Mouse (Mus musculus) adrenal gland, postnatal 14 days (tissue): ENCODE results near the gene Gm20388. TPM values are rescaled to one million over a fixed set of nuclear protein-coding genes. Genes with fewer than 3 reads are reported as not detected.
A peak's percentile ranks its signal among the peaks of the same experiment; 100 is the strongest.

Source experiments
- DNase-seq: peaks from one replicate; pipeline ENCODE4 v3.0.0; 2021; ENCODE audit warnings: mixed read lengths
- total RNA-seq: library from RNA; stranded (reverse); gene quantifications from 2 replicates; pipeline ENCODE4 v1.2.3, GENCODE M21; 2021

The Gm20388 gene
- total RNA-seq, 1 experiment from 2014 or later, result 17.6 TPM

GRCm38 (mm10) chr8:120169119-120169518 is 258.5 kb downstream of the Gm20388 start:
- no peak for DNase-seq

GRCm38 (mm10) chr8:120173195-120173594 is 262.6 kb downstream of the Gm20388 start:
- DNase-seq, result peak; percentile 57

- no peak for DNase-seq
These were observed 264.0 kb downstream of the Gm20388 start for GRCm38 (mm10) chr8:120174606-120175005.

GRCm38 (mm10) chr8:120176605-120177004 is 266.0 kb downstream of the Gm20388 start:
- no peak for DNase-seq

- peak; percentile 80 for DNase-seq
These were observed 266.9 kb downstream of the Gm20388 start, which contains the start of gene Fam92b for GRCm38 (mm10) chr8:120177318-120178123. Gene Fam92b (minus strand): TSS chr8:120177466.

GRCm38 (mm10) chr8:120178124-120178514 is 267.5 kb downstream of the Gm20388 start:
- no peak for DNase-seq

GRCm38 (mm10) chr8:120179027-120179431 is 268.4 kb downstream of the Gm20388 start:
- DNase-seq, result peak; percentile 94

- DNase-seq, result no peak
These were observed 269.9 kb downstream of the Gm20388 start for GRCm38 (mm10) chr8:120180445-120180970.

GRCm38 (mm10) chr8:120181274-120181673 is 270.6 kb downstream of the Gm20388 start:
- no peak for DNase-seq

- no peak for DNase-seq
These were observed 271.3 kb downstream of the Gm20388 start for GRCm38 (mm10) chr8:120181861-120182414.

- no peak for DNase-seq
These were observed 273.7 kb downstream of the Gm20388 start for GRCm38 (mm10) chr8:120184366-120184765.

- DNase-seq, result peak; percentile 70
These were observed 274.5 kb downstream of the Gm20388 start for GRCm38 (mm10) chr8:120184850-120185792.

- DNase-seq, result peak; percentile 69
These were observed 275.8 kb downstream of the Gm20388 start for GRCm38 (mm10) chr8:120186454-120186853.

GRCm38 (mm10) chr8:120188510-120188909 is 277.9 kb downstream of the Gm20388 start:
- DNase-seq, result peak; percentile 77

GRCm38 (mm10) chr8:120189440-120189839 is 278.8 kb downstream of the Gm20388 start:
- DNase-seq, result no peak

- DNase-seq, result no peak
These were observed 279.6 kb downstream of the Gm20388 start for GRCm38 (mm10) chr8:120190107-120190809.

GRCm38 (mm10) chr8:120190810-120191413 is 280.3 kb downstream of the Gm20388 start:
- DNase-seq, result peak; percentile 99

GRCm38 (mm10) chr8:120191633-120192032 is 281.0 kb downstream of the Gm20388 start:
- DNase-seq, result no peak

- no peak for DNase-seq
These were observed 281.5 kb downstream of the Gm20388 start for GRCm38 (mm10) chr8:120192118-120192517.

- DNase-seq, result no peak
These were observed 290.7 kb downstream of the Gm20388 start for GRCm38 (mm10) chr8:120201351-120201750.

- no peak for DNase-seq
These were observed 291.9 kb downstream of the Gm20388 start for GRCm38 (mm10) chr8:120202546-120202945.
